Mouse (Mus musculus): ENCODE data around the gene Gpr141. TPM values are rescaled to one million over a fixed set of nuclear protein-coding genes. Genes with fewer than 3 reads are reported as not detected.
"Not testable (repeated sequence)": the region's sequence is repeated elsewhere in the genome, so short reads cannot be mapped to it uniquely, and the experiment has no call there.

The Gpr141 gene
- total RNA-seq (2015; ENCODE audit: low replicate concordance) (7.5 and 30.5 TPM in 2 replicates), total RNA-seq (2017; ENCODE audit: low replicate concordance) (13.1 and 14.6 TPM in 2 replicates)

DNA sequence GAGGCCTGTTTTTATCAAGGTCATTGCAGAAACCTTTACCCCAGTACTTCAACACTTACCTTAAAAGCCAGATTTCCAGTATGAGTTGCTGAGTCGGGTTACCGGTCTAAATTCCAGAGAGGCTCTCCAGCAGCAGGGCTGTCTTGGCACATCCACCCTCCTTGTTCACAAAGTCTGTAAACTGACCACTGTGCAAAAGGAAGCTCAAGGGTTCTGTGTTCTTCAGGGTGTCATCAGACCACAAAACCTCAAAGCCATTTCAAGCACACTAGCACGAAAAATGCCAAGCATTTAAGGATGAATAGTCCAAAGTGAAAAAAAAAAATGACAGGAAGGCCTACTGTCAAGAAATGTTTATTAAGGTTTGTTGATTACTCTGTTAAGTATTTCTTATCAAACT lies at the start of gene Gpr141:
Gene Gpr141 (minus strand): TSS at position 187 of the 400 bp plus-strand sequence.
- no peak for ATAC-seq (replicated peaks; ENCODE audit: low FRiP score, poor library complexity, severe bottlenecking)

DNA sequence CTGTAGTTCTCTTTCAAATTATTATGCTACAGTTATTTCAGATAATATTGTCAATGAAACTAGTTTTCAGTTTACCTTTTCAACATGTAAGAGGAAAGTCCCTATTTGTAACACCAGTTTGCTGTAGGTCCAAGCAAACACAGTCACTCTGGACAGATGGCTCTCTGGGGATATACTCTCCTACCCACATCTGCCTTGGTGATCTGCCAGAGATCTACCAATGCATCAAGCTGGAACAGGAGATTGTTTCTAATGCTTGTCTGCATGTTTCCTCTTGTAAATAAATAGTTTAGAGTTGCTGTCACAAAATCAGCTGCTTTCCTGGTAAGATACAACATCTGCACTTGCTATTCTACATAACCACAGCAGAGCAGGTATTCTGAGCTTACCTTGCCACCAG lies 40.2 kb upstream of the Gpr141 start:
- no peak for ATAC-seq (replicated peaks; ENCODE audit: low FRiP score, poor library complexity, severe bottlenecking)

DNA sequence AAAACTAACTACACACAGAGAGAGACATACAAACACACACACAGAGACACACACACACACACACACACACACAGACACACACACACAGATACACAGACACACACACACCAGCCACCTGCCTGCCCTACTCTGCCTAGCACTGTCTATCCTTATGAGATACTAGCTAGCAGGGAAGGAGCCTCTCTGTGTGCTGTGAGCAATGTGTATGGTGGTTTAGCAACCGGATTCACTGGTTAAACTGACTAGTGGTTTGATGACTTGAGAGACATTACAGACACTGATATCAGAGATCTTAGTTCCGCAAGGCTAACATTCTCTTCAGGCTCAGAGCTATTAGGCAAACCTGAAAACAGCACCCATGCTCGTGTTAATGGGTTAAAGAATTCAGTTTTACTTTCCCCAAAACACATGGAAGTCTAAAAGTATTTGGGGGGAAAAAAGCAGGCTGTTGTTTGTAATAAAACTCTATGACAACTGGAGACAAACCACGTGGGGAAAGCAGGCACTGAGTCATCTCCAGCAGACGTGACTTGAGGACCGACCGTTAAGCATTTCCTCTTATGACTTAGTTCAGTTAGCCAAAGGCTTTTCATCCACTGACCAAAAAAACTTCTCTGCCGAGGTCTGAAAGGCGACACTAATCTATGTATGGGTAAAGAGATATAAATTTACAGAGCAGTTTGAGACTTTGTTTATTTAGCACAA lies 30.7 kb upstream of the Gpr141 start:
- ATAC-seq (replicated peaks; ENCODE audit: low FRiP score, poor library complexity, severe bottlenecking), result no peak

DNA sequence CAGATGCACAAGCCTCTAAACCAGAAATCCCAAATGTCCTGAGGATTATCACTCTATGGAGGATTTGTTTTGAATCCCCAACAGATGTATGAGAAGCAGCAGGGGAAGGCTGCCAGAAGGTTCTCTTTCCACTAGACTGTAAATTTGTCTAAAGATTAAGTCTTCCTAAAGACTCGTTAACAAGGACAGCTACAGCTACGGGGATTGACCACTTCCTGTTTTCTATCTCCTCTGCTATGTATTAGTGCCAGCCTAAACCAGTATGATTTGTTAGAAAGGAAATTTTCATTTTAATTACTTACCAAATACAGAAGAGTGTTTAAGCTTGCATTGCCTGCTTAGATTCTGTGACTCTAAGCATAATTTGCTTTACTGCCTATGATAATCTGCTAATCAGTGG lies 30.0 kb upstream of the Gpr141 start:
- ATAC-seq (replicated peaks; ENCODE audit: low FRiP score, poor library complexity, severe bottlenecking), result no peak

DNA sequence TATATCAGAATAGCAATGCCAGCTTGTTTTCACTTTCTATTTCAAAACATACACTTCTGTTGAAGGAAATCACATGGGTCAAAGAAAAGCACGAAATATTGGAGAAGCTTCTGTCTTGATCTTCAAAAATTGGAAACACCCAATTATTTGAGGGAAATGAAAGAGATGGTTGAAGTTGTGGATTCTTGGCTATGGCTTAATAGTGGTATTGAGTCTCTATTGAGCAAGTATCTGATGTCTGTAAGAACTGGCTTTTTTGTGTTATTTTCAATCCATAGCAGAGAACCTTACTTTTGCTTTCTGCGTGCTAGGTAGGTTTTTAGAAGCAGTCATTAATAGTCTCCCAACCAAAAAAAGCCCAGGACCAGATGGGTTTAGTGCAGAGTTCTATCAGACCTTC lies 19.4 kb upstream of the Gpr141 start:
- ATAC-seq (replicated peaks; ENCODE audit: low FRiP score, poor library complexity, severe bottlenecking), result no peak

DNA sequence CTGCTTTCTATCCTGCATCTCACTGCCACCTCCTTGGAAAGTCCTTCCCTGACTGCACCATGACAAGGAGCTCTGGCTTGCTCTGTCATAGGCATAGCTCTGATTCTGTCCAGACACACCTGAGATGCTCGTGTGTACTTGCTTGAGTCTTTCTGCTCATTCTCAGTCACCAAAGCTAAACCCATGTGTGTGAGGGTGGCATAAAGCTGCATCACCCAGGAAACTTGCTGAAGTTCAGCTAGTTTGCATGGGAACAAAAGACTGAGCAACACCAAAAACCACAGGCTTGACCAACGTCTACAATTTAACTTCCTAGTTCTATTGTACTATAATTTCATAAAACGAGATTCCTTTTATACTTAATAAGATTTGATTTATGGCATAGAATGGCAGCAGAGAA lies 18.6 kb upstream of the Gpr141 start:
- ATAC-seq (replicated peaks; ENCODE audit: low FRiP score, poor library complexity, severe bottlenecking), result no peak

DNA sequence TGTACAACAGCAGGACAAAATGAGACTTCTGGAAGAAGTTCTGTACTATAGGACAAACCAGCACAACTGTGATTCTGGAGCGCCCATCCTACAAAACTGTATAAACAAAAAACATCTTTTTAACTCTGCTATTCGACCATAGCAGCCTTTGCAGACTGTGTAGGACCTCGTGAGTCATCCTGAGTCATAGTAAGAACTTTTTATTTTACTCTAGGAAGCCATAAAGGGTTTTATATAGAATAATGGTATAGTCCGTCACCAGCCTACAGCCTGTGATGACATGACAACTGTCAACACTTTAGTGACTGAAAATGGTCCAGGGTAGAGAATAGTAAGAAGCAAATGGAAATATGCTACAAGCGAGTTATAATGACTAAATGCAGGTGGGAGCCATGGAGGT lies 17.6 kb upstream of the Gpr141 start:
- ATAC-seq (replicated peaks; ENCODE audit: low FRiP score, poor library complexity, severe bottlenecking), result no peak

DNA sequence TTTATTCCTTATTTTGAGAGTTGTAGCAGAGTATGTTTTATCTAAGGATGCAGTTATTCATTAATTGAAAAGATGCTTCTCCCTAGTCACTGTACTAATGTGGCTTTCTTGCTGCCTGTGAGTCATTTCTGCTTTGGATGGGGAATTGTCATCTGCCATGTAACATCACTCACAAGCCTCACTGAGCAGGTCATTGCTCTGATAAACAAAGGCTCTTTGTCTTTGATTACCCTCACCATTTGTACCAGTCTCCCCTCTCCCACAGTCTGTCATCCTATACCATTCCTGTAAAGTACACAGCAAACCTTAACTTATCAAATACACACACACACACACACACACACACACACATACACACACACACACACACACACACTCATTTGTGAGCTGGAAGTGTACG lies 16.1 kb upstream of the Gpr141 start:
- ATAC-seq (replicated peaks; ENCODE audit: low FRiP score, poor library complexity, severe bottlenecking), result no peak

DNA sequence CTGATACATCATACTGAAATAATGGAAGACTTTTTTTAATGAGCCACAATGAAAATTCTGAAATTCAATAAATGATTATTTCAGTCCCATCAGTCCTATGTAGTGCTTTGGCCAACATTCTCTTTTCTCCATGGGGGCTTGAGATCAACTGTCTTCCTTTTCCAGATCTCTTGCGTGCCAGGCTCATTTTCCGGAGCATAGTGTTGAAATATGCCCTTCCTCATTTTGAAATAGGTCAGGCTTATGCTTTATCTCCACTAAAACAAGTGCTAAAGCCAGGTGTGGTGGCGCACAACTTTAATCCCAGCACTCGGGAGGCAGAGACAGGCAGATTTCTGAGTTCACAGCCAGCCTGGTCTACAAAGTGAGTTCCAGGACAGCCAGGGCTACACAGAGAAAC lies 6.5 kb upstream of the Gpr141 start:
- ATAC-seq (replicated peaks; ENCODE audit: low FRiP score, poor library complexity, severe bottlenecking), result no peak

DNA sequence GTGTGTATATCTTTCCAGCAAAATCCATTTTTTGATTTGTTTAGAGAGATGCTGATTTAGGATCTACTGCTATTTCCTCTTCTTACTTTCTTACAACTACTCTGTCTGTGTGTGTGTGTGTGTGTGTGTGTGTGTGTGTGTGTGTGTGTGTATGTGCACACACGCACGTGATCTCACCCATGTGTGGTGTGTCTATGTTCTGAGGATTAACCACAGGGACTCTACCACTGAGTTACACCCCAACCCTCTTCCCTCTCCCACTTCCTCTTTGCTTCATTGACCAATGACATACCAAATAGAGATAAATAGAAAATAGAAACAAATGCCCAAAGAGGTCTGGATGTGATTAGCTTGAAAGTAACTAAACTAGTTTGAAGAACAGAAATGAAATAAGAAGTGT lies 4.0 kb upstream of the Gpr141 start:
- no peak for ATAC-seq (replicated peaks; ENCODE audit: low FRiP score, poor library complexity, severe bottlenecking)

DNA sequence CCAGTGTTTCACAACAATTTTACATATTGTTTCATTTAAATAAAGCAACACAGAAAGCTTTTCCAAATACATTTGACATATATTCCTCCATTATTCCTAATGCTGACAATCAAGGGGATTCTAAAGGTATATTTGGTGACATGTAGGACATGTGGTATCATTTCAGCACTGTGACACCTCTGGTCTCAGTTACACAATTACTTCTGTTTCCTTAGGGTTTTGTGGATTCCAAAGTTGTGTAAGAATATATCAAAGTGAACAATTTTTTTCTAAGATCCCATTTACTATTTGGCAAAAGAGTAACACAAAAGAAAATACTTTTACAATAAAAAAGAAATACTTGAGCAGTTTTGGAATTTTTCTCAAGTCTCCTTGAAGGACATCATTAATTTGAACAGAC lies 2.4 kb downstream of the Gpr141 start:
- ATAC-seq (replicated peaks; ENCODE audit: low FRiP score, poor library complexity, severe bottlenecking), result no peak

DNA sequence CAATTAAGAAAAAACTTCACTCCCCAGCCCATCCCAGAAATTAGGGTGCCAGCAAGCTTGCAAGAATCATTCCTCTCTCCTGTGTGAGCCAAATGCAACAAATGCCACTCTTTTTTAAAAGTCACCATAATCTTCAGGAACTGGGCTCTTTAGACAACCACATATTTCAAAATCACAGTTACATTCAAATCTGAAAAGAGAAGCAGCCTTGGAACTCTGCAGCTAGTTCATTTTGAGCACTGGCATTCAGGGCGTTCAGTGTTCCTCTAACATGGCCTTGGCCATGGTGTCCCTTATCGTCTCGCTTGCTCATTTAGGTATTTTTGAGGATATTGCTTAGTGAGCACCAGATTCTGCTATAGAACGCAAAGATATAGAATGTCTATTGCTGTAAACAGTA lies 4.1 kb downstream of the Gpr141 start:
- ATAC-seq (replicated peaks; ENCODE audit: low FRiP score, poor library complexity, severe bottlenecking), result no peak

DNA sequence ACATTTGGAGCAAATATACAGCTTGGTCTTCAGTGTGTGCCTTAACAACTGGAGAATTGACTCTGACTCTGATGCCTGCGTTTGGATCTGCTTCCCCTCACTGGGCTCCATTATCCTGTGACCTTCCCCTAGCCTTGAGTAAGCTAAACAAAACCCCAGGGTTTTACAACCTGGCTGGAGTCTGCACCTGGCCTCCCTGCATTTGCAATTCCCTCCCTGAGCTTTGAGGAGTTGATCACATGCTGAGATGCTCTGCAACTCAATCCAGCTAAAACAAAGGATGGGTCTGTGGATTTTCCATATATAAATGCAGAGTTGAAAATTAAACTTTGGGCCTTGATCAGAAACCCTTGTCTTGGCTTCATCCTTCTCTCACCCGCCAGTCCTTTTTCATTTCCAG lies 4.8 kb downstream of the Gpr141 start:
- no peak for ATAC-seq (replicated peaks; ENCODE audit: low FRiP score, poor library complexity, severe bottlenecking)

DNA sequence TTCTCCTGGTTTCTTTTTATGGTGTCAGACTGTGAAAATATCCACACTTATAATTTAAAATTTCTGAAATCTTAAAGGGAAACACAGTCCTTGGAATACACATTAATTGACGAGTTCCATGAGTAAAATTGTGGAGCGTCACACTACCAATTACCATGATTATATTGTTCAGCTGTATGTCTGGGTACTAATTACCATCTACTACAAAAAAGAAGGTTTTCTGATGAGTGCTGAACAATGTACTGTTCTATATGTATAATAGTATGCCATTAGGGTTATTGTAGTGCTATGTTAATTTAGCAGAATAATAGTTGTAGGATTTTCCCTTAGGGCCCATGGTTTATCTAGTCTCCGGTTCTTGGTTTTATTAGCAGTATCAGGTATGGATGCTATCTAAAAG lies 29.1 kb downstream of the Gpr141 start:
- no peak for ATAC-seq (replicated peaks; ENCODE audit: low FRiP score, poor library complexity, severe bottlenecking)

DNA sequence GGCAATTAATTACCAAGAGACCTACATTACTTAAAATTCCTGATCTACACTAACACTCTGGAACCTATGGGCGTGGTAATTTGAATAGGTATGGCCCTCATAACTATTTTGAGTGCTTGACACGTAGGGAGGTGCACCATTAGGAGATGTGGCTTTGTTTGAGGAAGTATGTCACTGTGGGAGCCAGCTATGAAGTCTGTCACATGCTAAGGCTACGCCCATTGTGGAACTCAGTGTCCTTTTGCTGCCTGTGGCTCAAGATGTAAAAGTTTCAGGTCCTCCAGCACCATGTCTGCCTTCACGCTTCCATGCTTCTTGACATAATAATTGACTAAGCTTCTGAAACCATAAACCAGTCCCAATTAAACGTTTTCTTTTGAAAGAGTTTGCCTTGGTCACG lies 29.6 kb downstream of the Gpr141 start:
- no peak for ATAC-seq (replicated peaks; ENCODE audit: low FRiP score, poor library complexity, severe bottlenecking)

DNA sequence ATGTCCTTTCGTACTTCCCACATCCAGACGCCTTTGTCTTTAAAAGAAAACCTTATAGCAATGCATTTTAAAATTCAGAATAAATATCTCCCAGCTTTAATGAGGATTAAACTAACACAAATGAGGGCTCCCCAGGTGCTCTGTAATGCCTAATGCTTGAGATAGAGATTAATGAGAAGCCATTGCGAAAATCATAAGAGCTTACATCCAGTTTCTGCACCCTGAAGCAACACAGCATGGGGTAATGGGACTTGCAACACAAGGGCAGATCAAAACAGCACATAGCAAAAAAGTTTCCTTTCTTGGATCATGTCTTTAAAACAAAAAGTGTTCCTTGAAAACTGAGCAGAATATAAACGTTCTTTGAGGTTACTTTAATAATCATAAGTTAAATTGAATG lies 30.3 kb downstream of the Gpr141 start:
- ATAC-seq (replicated peaks; ENCODE audit: low FRiP score, poor library complexity, severe bottlenecking), result no peak

DNA sequence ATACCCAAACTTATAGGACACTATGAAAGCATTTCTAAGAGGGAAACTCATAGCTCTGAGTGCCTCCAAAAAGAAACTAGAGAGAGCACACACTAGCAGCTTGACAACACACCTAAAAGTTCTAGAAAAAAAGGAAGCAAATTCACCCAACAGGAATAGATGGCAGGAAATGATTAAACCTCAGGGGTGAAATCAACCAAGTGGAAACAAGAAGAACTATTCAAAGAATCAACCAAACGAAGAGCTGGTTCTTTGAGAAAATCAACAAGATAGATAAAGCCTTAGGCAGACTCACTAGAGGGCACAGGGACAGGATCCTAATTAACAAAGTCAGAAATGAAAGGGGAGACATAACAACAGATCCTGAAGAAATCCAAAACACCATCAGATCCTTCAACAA lies 36.1 kb downstream of the Gpr141 start:
- ATAC-seq (replicated peaks; ENCODE audit: low FRiP score, poor library complexity, severe bottlenecking), result not testable (repeated sequence)

DNA sequence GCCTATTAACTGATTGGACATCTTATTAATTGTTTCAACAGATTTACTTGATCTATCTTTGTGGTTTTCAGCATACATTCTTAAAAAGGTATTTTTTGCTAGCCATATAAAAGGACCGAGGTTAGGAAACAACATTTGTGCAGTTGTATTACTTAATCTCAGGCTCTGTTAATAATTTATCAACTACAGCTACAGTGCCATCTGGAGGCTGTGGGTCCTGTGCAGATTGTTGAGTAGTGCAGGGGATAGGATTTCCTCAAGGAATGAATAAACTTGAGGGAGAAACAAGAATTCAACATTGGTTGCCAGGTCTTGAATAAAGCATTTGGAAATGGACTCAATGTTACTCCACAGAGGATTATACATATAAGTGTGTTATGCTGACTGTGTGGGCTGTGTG lies 53.9 kb downstream of the Gpr141 start:
- ATAC-seq (replicated peaks; ENCODE audit: low FRiP score, poor library complexity, severe bottlenecking), result no peak

DNA sequence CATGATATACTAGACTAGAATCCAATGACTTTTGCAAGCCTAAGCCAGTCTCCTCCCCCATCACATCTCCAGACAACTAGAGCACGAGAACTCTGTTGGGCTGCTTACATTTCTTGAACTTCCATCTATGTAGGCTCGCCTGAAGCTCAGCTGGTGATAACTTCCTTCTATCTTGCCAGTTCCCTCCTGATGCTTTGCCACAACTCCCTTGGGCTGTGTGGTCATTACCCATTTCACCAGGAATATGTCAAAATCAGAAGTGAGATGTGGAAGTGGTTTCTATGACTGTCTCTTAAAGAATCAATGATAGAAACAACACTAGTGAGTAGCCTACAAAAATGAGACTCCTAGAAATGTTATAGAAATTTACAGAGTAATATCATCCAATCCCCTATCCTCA lies 56.9 kb downstream of the Gpr141 start:
- no peak for ATAC-seq (replicated peaks; ENCODE audit: low FRiP score, poor library complexity, severe bottlenecking)

DNA sequence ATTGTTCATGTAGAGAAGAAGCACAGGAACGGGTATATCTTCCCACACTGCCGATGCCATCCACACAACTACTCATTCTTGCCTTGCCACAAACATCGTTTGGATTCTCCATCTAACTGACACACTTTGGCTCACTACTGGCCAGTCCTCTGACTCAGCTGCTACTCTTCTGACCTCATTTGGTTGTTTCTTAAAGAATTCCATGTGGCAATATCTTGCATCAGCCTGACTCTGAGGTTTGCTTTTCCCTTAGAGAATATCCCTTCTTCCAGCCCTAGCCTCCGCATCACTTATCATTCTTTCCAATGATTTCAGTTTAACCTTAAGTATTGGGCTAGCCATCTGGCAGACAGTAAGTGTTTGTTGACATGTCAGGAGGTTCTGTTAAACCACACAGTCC lies 59.8 kb downstream of the Gpr141 start:
- no peak for ATAC-seq (replicated peaks; ENCODE audit: low FRiP score, poor library complexity, severe bottlenecking)

DNA sequence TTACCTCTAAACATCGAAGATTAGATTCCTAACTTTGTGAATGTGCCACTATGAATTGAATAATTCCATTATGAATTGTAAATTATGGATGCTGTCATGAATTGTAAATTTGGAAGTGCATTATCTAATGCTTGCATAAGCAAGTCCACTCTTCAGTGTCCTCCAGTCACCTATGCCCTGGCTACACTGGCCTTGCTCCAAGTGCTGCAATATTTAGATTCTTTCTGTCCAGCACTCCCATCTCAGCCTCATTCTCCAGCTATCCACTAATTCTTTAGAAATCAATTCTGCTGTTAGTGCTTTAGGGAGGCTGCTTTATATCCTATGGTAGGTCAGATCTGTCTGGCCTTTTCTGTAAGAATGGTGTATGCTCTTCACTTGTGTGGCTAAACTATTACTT lies 60.8 kb downstream of the Gpr141 start:
- ATAC-seq (replicated peaks; ENCODE audit: low FRiP score, poor library complexity, severe bottlenecking), result no peak

DNA sequence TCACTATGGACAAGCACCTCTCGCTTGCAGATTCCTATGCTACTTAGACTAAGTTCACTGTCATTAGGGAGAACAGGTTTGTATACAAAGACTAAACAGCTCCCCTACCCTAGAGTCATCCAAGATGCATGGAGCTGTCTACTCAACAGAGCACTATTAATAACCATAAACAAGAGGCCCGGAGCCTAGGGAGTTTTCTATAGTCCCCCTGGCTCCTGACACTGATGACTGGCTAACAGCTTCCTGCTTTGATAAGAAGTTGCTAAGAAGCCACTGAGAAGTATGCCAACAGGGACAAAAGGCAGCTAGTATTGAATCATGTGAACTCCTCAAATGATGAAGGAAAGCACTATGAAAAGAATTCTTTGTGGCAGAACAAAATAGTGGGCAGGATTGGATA lies 78.3 kb downstream of the Gpr141 start:
- ATAC-seq (replicated peaks; ENCODE audit: low FRiP score, poor library complexity, severe bottlenecking), result no peak

Measured in erythroblast, adult 5-6 weeks (primary cell).